Mouse (Mus musculus) right cerebral cortex, postnatal 4 days (tissue): ENCODE measurements around the gene Pex6.

Experiments
- DNase-seq: peaks from one replicate; pipeline ENCODE4 v3.0.0-alpha.2; 2022

Pex6 gene

GRCm38 (mm10) chr17:46702100-46702499 lies 9.2 kb upstream of the Pex6 start:
- DNase-seq = no peak

- no peak for DNase-seq
Observed at GRCm38 (mm10) chr17:46702506-46702905, 8.8 kb upstream of the Pex6 start.

- DNase-seq = no peak
Observed at GRCm38 (mm10) chr17:46703971-46704886, 7.0 kb upstream of the Pex6 start.

- peak; percentile 86 for DNase-seq
Observed at GRCm38 (mm10) chr17:46704887-46705835, 6.1 kb upstream of the Pex6 start, which contains the start of gene Ppp2r5d. TSS of gene Ppp2r5d (minus strand) at chr17:46705111.

- no peak for DNase-seq
Observed at GRCm38 (mm10) chr17:46706375-46707089, 4.7 kb upstream of the Pex6 start.

GRCm38 (mm10) chr17:46711612-46712271 lies 479 bp downstream of the Pex6 start:
- peak; percentile 52 for DNase-seq

GRCm38 (mm10) chr17:46712442-46712841 lies 1.2 kb downstream of the Pex6 start:
- DNase-seq = no peak

- DNase-seq = no peak
Observed at GRCm38 (mm10) chr17:46713849-46714248, 2.6 kb downstream of the Pex6 start.

GRCm38 (mm10) chr17:46714756-46715481 lies 3.7 kb downstream of the Pex6 start:
- DNase-seq = no peak

GRCm38 (mm10) chr17:46721077-46721476 lies 9.8 kb downstream of the Pex6 start:
- no peak for DNase-seq

GRCm38 (mm10) chr17:46724477-46725084 lies 13.3 kb downstream of the Pex6 start:
- DNase-seq = no peak

GRCm38 (mm10) chr17:46725273-46725672 lies 14.0 kb downstream of the Pex6 start:
- DNase-seq = no peak

- no peak for DNase-seq
Observed at GRCm38 (mm10) chr17:46725731-46726645, 14.7 kb downstream of the Pex6 start.

GRCm38 (mm10) chr17:46727271-46727670 lies 16.0 kb downstream of the Pex6 start:
- no peak for DNase-seq

- no peak for DNase-seq
Observed at GRCm38 (mm10) chr17:46728021-46728420, 16.8 kb downstream of the Pex6 start.

GRCm38 (mm10) chr17:46728496-46728895 lies 17.2 kb downstream of the Pex6 start:
- DNase-seq = no peak

- no peak for DNase-seq
Observed at GRCm38 (mm10) chr17:46728904-46729318, 17.6 kb downstream of the Pex6 start, which contains the start of gene Gnmt. TSS of gene Gnmt (minus strand) at chr17:46729168.

GRCm38 (mm10) chr17:46734055-46734454 lies 22.8 kb downstream of the Pex6 start:
- DNase-seq = no peak

- no peak for DNase-seq
Observed at GRCm38 (mm10) chr17:46735287-46735686, 24.0 kb downstream of the Pex6 start.

- peak; percentile 42 for DNase-seq
Observed at GRCm38 (mm10) chr17:46736160-46736559, 24.9 kb downstream of the Pex6 start.
